Mouse (Mus musculus) hindbrain, embryonic 14.5 days (tissue): Measurements from ENCODE around the gene Nfic. TPM values are rescaled to one million over a fixed set of nuclear protein-coding genes. Genes with fewer than 3 reads are reported as not detected.

ENCODE experiments used
- ATAC-seq: fragments of 200-750 bp; cut with Nextera tagmentation; 2 replicates; pipeline ENCODE4 v1.8.0; 2017; ENCODE audit warnings: moderate number of reproducible peaks, mild to moderate bottlenecking, moderate TSS enrichment, moderate library complexity; ENCODE audit not compliant: low FRiP score
- DNase-seq: peaks from one replicate; pipeline ENCODE4 v3.0.0-alpha.2; 2015; ENCODE audit warnings: low spot score
- H3K27ac ChIP-seq: fragments of 300-500 bp; sonication (generic); 2 replicates; pipeline ENCODE4 v1.5.1; 2014; ENCODE audit warnings: mild to moderate bottlenecking, moderate library complexity
- H3K27me3 ChIP-seq: fragments of 300-500 bp; sonication (generic); 2 replicates; pipeline ENCODE4 v1.6.1; 2014; ENCODE audit warnings: mild to moderate bottlenecking, low read length, mixed read lengths; ENCODE audit not compliant: control insufficient read depth, insufficient read depth
- H3K36me3 ChIP-seq: fragments of 300-500 bp; sonication (generic); replicated peaks from 2 replicates; pipeline ENCODE4 v1.6.1; 2014; ENCODE audit not compliant: control insufficient read depth, insufficient read depth
- H3K4me1 ChIP-seq: fragments of 300-500 bp; sonication (generic); replicated peaks from 2 replicates; pipeline ENCODE4 v1.6.1; 2014; ENCODE audit warnings: antibody characterized with exemption, low read length, mixed read lengths; ENCODE audit not compliant: control insufficient read depth, insufficient read depth
- H3K4me2 ChIP-seq: fragments of 300-500 bp; sonication (generic); replicated peaks from 2 replicates; pipeline ENCODE4 v1.6.1; 2014; ENCODE audit warnings: mild to moderate bottlenecking, moderate library complexity
- H3K4me3 ChIP-seq: fragments of 300-500 bp; sonication (generic); replicated peaks from 2 replicates; pipeline ENCODE4 v1.5.1; 2014; ENCODE audit warnings: mild to moderate bottlenecking, low read length
- H3K9ac ChIP-seq: fragments of 300-500 bp; sonication (generic); 2 replicates; pipeline ENCODE4 v1.6.1; 2014
- H3K9me3 ChIP-seq: fragments of 300-500 bp; sonication (generic); 2 replicates; pipeline ENCODE4 v1.6.1; 2016; ENCODE audit warnings: low read length; ENCODE audit not compliant: control insufficient read depth
- WGBS: fragments of 180-500 bp; shearing (Covaris S2); extraction: QIAGEN DNeasy Blood & Tissue Kit; methylation state at CpG from one replicate; pipeline ENCODE4 v1.1.7; 2014; 5-methylcytosine and 5-hydroxymethylcytosine counted together
- polyA plus RNA-seq: library from polyadenylated mRNA; unstranded; fragments of >200 nt; fragmentation: Nextera tagmentation; extraction: Ambion mirVana; gene quantifications from 2 replicates; pipeline ENCODE4 v1.2.1, GENCODE M21; 2014

The Nfic gene
- polyA plus RNA-seq, 1 experiment from 2014 or later: 25.8 TPM

DNA sequence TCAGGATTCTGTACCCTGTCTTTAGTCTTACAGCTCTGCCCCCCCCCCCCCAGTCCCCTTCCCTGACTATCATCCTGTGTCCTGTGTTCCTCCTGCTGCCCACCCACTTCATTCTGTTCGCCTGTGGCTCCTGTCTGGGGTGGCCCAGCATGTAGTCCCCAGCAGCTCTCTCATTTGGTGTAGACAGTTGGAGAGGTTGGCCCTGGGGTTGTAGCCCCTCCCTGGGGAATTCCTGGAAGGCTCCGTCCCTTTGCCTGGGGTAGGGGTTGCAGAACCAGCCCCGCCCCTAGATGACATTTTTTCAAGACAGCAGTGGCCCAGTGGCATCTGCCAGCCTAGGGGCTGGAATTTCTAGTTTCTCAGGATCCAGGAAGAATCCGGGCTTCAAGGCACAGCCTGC, 97.2 kb downstream of the Nfic start:
- WGBS: 22% methylated on average over 4 of the region's 4 CpGs
- H3K9me3 ChIP-seq: no peaks in the 10 kb centered on the region
- peak overlapping the region; percentile 97 for H3K4me2 ChIP-seq
- H3K27ac ChIP-seq: no peak overlapping the region
- no peak for DNase-seq
- peak overlapping the region; percentile 81 for H3K4me3 ChIP-seq
- H3K36me3 ChIP-seq: 0 out of 2 replicates have a peak, but pooled peaks cover 4% of the 10 kb centered on the region
- H3K4me1 ChIP-seq: peaks cover 20% of the 10 kb centered on the region
- no peak for ATAC-seq
- H3K27me3 ChIP-seq: 0 out of 2 replicates have a peak, but pooled peaks cover 6% of the 10 kb centered on the region
- peak overlapping the region; percentile 86 for H3K9ac ChIP-seq

DNA sequence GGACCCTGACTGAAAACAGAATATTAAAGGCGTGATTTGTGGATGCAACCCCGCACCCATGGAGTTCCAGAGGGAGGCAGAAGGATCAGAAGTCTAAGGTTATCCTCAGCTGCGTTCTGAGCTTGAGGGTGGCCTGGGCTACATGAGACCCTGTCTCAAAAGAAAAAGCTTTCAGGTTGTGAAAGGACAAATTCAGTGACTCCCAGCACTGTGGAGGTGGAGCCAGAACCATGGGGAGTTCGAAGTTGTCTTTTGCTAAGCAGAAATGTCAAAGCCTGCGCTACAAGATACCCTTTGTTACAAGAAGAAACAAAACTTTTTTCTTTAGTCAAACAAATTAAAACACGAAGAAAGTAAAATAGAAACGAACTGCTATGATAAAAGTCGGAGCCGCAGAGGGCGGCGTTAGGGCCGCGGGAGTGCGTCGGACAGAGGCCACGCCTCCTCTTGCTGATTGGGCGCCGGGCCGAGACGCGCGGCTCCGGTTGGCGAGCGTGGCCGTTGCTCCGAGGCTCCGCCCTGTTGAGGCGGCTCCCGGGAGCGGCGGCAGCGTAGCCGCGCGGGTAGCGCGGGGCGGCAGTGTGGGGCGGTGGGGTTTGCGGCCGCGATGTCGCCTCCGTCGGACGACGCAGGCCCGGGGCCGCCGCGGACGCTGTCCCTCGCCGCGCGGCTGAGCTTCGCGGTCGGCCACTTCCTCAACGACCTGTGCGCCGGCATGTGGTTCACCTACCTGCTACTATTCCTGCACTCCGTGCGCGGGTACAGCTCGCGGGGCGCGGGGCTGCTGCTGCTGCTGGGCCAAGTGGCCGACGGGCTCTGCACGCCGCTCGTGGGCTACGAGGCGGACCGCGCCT, 98.2 kb downstream of the Nfic start, which contains the start of gene Mfsd12:
Mfsd12 (plus strand) TSS at position 501 of the 854 bp plus-strand sequence.
- Histone ChIP-seq H3K27me3 (no peaks in the 10 kb centered on the region), H3K36me3 (0 out of 2 replicates have a peak, but pooled peaks cover 4% of the 10 kb centered on the region), H3K27ac (no peak within 1 kb of the TSS; the same call in 1 of the 2 replicates), H3K4me2 (peak within 1 kb of the TSS; percentile 97), H3K4me1 (peaks cover 18% of the 10 kb centered on the region), H3K9ac (peak within 1 kb of the TSS; percentile 86), H3K9me3 (no peaks in the 10 kb centered on the region), H3K4me3 (peak within 1 kb of the TSS; percentile 81)
- 2% methylated on average over 65 of the region's 79 CpGs for WGBS
- DNase-seq (peak; percentile 92), ATAC-seq (peak; percentile 92)

DNA sequence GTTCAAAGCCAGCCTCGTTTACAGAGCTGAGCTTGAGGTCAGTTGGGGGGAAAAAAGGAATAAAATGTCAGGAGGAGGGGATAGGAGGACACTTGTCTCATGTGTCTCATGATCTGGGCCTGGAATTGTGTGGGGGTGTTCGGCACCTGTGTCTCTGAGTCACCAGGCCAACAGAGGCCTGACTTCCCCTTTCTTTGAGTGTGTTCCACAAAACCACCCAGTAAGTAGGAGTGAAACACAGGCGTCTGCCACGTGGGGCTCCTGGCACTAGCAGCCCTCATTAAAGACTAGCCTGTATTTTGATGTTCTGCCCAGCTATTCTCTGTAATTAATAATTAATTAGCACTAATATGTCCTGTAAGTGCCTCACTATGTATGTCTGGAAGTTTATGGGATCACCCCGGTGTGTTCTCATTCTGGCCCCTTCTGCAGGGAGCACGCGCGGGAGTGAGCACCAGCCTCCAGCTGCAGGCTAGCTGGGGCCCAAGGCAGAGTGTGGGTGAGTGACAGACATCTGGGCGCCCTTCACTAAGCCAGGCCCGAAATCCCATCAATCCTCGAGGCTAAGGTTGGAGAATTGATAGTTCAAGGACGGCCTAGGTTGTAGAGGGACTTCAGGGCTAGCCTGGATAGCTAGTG, 99.0 kb downstream of the Nfic start:
- Histone ChIP-seq H3K27ac (no peak overlapping the region), H3K27me3 (no peaks in the 10 kb centered on the region), H3K4me1 (peaks cover 18% of the 10 kb centered on the region), H3K4me3 (no peak overlapping the region; the same call in 1 of the 2 replicates), H3K4me2 (peak overlapping the region; percentile 97), H3K9ac (no peak overlapping the region), H3K36me3 (0 out of 2 replicates have a peak, but pooled peaks cover 4% of the 10 kb centered on the region), H3K9me3 (no peaks in the 10 kb centered on the region)
- 59% methylated on average over 12 of the region's 12 CpGs for WGBS
- no peak for ATAC-seq
- DNase-seq: no peak

DNA sequence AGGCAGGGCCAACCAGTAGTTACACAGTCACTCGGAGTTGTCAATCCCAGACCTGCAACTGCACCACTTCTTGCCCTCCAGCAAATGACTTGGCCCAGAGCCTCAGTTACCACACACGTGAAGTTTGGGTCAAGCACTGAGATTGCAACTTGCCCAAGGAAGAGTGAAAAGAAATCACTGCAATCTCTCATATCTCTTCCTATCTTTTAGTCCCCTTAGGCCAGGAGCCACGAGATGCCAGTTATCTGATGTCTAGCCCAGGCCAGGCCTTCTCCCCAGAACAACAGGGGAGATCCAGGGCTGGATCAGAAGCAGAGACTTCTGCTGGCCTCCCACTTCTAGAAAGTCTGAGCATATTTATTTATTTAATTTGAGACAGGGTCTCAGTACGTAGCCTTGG, 99.9 kb downstream of the Nfic start:
- 90% methylated on average over 4 of the region's 4 CpGs for WGBS
- Histone ChIP-seq H3K4me2 (no peak overlapping the region), H3K36me3 (0 out of 2 replicates have a peak, but pooled peaks cover 2% of the 10 kb centered on the region), H3K4me3 (no peak overlapping the region), H3K9ac (no peak overlapping the region), H3K4me1 (peaks cover 18% of the 10 kb centered on the region), H3K27ac (no peak overlapping the region), H3K9me3 (no peaks in the 10 kb centered on the region), H3K27me3 (no peaks in the 10 kb centered on the region)
- DNase-seq (no peak), ATAC-seq (no peak)

DNA sequence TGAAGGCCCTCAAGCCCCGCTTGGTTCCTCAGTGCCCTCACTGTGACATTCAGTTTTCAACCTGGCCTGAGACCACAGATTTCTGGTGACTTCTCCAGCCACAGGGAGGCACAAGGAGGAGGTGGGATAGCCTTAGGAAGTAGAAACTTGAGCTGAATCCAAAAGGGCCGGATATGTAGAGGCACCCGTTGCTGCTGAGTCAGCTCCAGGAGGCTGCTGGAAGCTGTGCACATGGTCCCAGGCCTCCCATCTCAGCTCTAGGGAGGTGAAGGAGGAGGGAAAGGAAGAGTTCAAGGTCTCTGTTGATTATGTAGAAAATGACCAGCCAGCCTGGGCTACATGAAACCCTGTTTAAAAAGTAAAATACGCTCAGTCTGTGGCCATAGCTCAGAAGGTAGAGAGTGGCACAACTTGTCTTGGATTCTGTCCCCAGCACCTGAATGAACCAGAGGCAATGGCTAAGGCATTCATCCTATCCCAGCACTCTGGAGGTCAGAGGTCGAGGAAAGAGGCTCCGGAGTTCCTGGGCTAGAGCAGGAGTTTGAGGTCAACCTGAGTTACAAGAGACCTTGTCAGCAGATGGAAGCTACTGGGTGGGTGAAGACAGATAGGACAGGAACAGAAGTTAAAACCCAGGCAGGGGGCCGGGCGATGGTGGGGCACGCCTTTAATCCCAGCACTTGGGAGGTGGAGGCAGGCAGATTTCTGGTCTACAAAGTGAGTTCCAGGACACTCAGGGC, 100.5 kb downstream of the Nfic start:
- ATAC-seq: no peak
- Histone ChIP-seq H3K9me3 (no peaks in the 10 kb centered on the region), H3K4me3 (no peak overlapping the region), H3K4me1 (peaks cover 19% of the 10 kb centered on the region), H3K36me3 (no peaks in the 10 kb centered on the region), H3K27ac (no peak overlapping the region), H3K9ac (no peak overlapping the region), H3K4me2 (no peak overlapping the region), H3K27me3 (no peaks in the 10 kb centered on the region)
- DNase-seq: no peak
- WGBS: 70% methylated on average over 9 of the region's 9 CpGs

DNA sequence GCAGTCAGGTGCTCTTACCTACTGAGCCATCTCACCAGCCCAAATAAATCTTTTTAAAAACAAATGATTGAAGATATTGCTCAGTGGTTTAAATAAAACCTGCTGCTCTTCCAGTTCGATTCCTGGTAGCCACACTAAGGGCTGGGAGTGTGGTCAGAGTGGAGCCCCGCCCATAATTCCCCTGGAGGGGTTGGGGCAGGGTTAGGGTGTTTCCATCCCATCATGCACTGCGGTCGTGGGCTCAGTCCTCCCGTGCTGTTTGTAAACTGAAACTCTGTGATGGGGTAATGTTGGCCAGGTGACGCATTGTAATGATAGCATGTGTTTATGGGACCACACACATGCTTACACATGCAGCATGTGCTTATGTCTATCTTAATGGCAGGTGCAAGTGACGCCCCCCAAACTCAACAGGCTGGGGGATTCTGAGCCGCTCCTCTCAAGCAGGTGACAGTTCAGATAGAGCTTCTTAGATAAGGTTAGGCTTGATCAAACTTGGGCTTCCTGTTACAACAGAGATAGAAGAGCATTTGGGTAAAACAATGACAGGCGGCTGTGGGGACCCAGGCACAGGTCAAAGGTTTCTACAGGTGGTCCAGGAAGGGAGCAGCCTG, 103.7 kb downstream of the Nfic start:
- H3K36me3 ChIP-seq: no peaks in the 10 kb centered on the region
- H3K27ac ChIP-seq: no peak overlapping the region
- no peaks in the 10 kb centered on the region for H3K9me3 ChIP-seq
- 30% methylated on average over 9 of the region's 9 CpGs for WGBS
- peaks cover 7% of the 10 kb centered on the region for H3K27me3 ChIP-seq
- no peak for DNase-seq
- H3K4me1 ChIP-seq: peaks cover 11% of the 10 kb centered on the region
- H3K4me2 ChIP-seq: no peak overlapping the region
- H3K9ac ChIP-seq: no peak overlapping the region
- H3K4me3 ChIP-seq: no peak overlapping the region; the same call in 1 of the 2 replicates
- no peak for ATAC-seq

DNA sequence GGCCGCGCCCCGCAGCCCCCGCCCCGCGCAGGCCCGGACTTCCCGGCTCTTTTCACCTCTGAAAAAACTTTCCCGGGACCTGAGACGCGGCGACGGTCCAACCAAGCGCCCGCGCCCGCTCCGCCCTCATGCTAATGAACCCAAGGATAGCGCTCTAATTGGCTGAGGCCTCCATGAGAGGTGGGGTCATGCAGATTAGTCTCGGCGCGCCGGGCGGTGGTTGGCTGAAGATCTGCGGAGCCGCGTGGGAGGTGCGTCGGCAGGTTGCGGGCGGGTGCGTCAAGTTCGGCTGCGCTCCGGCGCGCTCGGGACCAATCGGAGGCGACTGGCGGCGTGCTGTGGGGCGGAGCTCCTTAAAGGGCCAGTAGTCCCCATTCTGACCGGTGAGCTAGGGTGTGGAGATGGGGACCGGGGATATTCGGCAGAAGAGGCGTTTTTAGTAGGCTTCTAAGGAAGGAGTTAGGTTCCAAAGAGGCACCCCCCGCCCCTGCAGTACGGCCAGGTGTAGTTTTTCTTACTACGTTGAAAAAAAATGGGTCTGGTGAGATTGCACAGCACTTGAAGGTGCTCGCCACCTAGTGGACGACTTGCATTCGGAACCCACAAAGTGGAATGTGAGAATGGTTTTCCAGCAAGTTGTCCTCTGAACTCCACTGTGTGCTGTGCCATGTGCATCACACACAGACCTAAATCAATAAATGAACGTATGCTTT, 104.9 kb downstream of the Nfic start, which contains the start of gene Hmg20b:
Hmg20b (minus strand) TSS at position 130 of the 713 bp plus-strand sequence.
- H3K36me3 ChIP-seq: no peaks in the 10 kb centered on the region
- H3K9me3 ChIP-seq: no peaks in the 10 kb centered on the region
- peak within 1 kb of the TSS; percentile 62 for H3K9ac ChIP-seq
- ATAC-seq: peak; percentile 96
- H3K27ac ChIP-seq: 0 out of 2 replicates have a peak within 1 kb of the TSS, but pooled peaks have one; percentile 43
- WGBS: under 1% methylated on average over 54 of the region's 54 CpGs
- H3K27me3 ChIP-seq: peaks cover 10% of the 10 kb centered on the region
- peaks cover 10% of the 10 kb centered on the region; the same call in 1 of the 2 replicates for H3K4me1 ChIP-seq
- H3K4me3 ChIP-seq: peak within 1 kb of the TSS; percentile 61
- DNase-seq: peak; percentile 98
- peak within 1 kb of the TSS; percentile 89 for H3K4me2 ChIP-seq

DNA sequence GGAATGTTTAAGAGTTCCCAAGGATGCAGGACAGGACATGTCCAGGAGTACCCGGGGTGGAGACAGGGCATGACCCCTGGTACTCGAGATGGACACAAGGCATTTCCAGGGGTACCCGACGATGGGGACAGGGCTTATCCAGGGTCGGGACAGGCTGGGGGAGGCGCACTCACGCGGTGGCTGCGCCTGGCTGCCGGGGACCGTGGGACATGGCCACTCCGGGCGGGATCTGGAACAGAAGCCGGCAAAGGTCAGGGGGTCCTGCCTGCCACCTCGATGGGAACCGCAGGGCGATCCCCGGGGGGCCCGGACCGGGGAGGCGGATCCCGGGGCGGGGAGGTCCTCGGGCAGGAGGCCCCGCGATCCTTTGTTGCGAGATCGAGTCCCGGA, 105.5 kb downstream of the Nfic start:
- H3K4me1 ChIP-seq: peaks cover 10% of the 10 kb centered on the region; the same call in 1 of the 2 replicates
- no peaks in the 10 kb centered on the region for H3K36me3 ChIP-seq
- H3K27ac ChIP-seq: no peak overlapping the region
- WGBS: under 1% methylated on average over 29 of the region's 29 CpGs
- no peaks in the 10 kb centered on the region for H3K9me3 ChIP-seq
- H3K27me3 ChIP-seq: peaks cover 15% of the 10 kb centered on the region
- H3K4me3 ChIP-seq: peak overlapping the region; percentile 61
- ATAC-seq (peak; percentile 8; the same call in 1 of the 2 replicates), DNase-seq (no peak)
- H3K9ac ChIP-seq: peak overlapping the region; percentile 62
- peak overlapping the region; percentile 89 for H3K4me2 ChIP-seq
